Mouse (Mus musculus) liver, adult (tissue): ENCODE data around the gene Fbxo39.

ENCODE experiments used
- GATA4 ChIP-seq: IDR thresholded peaks from 2 replicates; pipeline ENCODE4 v1.6.1; 2014; ENCODE audit warnings: mild to moderate bottlenecking, low read length; ENCODE audit not compliant: insufficient replicate concordance

Fbxo39 gene

GRCm38 (mm10) chr11:72293116-72293515 is 21.1 kb upstream of the Fbxo39 start:
- no peak for TF ChIP-seq GATA4

GRCm38 (mm10) chr11:72301334-72301733 is 12.9 kb upstream of the Fbxo39 start, which contains the start of gene Xaf1:
Gene Xaf1, plus strand, starts transcription at chr11:72301629.
- no peak for TF ChIP-seq GATA4

GRCm38 (mm10) chr11:72302230-72302629 is 12.0 kb upstream of the Fbxo39 start:
- no peak for TF ChIP-seq GATA4

DNA sequence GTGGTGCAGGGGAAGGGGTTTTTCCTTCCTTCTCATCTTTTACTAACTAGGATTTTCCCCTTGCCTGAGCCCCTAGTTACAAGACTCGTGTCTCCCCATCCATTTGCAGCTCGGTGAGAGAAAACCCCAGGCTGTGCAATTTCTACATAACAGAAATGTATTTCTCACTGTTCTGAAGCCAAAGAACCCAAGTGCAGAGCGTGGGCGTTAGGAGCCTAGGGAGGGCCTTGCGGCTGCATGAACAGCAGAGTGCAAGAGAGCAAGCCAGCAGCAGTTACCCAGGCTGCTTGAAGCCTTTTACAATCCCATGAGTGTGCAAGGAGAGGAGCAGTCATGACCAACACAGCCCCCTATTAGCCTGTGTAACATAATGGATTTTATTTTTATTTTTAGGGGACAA is 6.8 kb upstream of the Fbxo39 start:
- no peak for TF ChIP-seq GATA4

- no peak for TF ChIP-seq GATA4
Observed at GRCm38 (mm10) chr11:72308982-72309381, 5.3 kb upstream of the Fbxo39 start.

DNA sequence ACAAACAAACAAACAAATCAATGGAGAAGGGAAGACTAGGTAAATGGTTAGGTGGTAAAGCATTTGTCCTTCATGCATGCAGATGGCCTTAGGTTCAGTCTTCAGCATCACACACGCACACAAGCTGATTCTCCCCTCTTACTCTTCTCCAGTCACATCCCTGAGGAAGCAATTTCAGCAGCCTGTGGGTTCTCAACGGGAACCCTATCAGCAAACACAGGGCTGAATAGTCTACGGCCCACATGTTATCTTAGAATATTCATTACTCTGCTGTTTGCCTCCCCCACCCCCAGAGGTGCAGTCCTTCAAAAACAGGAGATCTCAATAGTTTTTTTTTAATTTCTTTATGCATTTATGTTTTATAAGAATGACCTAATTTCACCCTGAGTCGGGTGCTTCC is 3.8 kb upstream of the Fbxo39 start:
- no peak for TF ChIP-seq GATA4

DNA sequence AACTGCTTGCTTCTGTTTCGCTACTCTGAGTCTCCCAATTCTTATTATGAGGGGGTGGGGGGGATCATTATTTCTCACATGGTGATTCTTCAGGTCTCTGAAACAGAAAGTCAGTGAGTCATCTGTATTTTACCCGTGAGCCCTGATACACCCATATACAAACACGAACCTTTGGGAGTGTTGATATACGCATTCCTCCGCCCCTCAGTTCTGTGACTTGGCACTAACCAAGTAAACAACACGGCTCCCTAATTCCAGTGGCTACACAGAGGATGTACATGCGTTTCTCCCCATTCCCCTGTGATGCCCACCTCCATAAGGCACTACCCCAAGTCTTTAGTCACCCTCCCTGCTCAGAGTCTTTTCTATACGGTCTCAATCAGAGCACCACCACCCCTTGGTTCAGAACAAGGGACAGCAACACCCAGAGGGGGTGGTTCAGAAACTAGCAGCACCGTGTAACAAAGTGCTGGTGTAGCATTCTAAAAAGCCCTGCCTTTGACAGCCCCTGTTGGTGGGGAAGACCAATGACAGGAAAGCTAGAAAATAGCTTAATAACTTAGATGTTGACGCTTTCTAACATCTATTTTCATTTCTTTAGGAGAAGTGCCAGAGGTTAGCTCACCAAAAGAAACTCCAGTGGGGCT is 2.8 kb upstream of the Fbxo39 start:
- no peak for TF ChIP-seq GATA4

DNA sequence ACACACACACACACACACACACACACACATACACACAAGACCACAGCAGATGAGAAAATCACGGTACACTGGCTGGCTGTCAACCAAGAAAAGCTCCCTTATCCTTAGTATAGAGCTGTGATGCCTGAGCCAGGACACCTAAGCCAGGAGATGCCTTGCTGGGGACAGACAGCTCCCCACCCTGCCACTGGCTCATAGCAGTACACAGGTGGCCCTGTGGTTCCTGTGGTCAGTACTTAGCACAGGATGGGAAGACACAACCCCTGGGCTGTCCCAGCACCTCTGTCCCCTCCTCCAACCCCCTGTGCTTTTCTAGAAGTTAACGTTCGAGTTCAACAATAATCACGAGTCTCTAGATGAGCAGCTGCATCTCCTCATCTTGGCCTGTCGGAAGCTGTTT is 3.8 kb downstream of the Fbxo39 start:
- TF ChIP-seq GATA4, result no peak

- no peak for TF ChIP-seq GATA4
Observed at GRCm38 (mm10) chr11:72324431-72324830, 10.2 kb downstream of the Fbxo39 start.

DNA sequence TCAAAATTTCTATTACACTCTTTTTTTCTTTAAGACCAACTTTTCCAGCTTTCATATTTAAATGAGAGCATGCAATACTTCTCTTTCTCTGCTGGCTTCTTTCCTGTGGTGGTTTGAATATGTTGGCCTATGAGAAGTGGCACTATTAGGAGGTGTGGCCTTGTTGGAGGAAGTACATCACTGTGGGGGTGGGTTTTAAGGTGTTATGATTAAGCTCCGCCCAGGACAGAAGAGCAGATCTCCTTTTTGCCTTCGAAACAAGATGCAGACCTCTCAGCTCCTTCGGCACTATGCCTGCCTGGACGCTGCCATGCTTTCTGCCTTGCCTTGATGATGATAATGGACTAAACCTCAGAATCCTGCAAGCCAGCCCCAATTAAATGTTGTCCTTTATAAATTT is 11.5 kb downstream of the Fbxo39 start:
- TF ChIP-seq GATA4, result no peak

GRCm38 (mm10) chr11:72332951-72333667 is 18.9 kb downstream of the Fbxo39 start:
- TF ChIP-seq GATA4, result no peak

DNA sequence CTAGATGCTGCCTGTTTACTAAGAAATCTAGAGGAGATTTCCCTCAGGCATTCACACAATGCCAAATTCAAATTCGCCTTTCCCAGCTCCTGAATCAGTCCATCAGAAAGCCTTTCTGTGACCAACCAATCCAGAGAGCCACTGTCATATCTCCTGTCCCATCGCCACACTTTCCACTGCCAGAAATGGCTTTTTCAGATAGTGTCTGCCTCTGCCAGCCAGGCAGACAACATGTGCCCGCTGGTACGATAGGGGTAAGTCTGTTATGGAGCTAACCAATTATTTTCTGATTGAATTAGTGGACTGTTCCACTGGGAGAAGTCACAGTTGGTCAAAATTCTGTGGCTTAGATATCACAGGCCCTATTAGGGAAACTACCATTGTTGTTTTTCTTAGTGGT is 20.4 kb downstream of the Fbxo39 start:
- no peak for TF ChIP-seq GATA4

DNA sequence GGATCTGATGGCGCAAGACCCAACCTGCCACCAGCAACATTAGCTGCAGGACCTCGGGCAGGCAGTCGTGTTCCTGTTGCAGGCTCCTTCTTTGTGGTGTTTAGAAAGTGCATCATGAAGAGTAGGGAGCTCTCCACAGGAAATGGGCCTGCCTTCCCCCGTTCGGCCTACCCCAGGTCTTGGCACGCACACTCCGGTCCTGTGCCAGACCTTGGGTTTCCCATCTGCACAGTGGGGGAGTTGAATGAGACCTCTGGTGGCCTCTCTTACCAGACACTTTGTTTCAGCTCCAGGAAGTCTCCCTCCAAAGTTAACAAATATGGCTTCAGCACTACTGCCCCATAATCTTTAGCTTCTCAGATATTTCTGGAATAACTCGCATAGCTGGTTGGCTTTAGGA is 22.5 kb downstream of the Fbxo39 start:
- TF ChIP-seq GATA4, result no peak

GRCm38 (mm10) chr11:72338437-72338871 is 24.2 kb downstream of the Fbxo39 start:
- no peak for TF ChIP-seq GATA4

DNA sequence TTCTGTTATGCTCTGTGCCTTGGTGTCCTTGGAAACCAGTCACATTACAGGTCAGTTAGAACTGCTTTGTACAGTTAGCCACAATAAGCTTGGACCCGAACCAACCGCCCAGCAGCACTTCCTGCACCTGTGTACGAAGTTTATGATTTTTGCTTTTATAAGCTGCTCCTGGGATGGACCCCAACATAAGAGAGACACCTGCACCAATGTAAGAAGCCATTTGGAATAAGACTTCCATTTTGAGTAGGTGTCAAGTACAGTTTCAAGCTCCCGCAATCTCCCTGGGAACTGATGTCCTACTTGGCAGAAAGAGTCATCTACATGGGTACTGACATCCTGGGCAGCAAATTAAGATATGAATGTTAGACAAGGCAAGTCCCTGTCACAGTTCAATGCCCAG is 25.5 kb downstream of the Fbxo39 start:
- no peak for TF ChIP-seq GATA4

DNA sequence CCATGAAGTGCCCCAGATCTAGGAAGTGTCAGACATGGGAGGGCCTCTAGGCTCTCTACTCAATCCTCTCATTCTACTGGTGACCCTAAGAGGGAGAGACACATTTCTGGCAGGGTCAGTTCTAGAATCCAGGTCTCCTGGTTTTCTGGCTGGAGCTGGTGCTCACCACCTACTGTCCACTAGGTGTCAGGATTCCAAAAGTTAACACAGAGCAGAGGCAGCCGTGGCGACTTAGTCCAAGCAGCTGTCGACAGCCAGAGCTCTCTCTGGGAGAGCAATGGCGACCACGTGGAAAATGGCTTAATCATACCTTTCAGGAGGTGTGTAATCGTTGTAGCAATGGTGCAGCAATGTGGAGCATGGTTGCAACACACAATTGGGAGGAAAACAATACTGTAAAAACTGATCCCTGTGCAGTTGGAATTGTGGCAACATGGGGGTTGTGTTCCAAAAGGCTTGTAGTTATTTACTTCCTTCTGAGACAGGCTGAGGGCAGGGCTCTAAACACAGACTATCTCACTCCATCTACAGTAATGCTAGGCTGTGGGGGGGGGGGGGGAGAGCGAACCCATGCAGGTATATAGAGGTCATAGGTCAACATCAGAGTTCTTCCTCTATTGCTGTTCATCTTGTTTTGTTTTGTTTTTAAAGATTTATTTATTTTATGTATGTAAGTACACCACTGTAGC is 28.4 kb downstream of the Fbxo39 start:
- TF ChIP-seq GATA4, result no peak
